Mouse (Mus musculus) neural tube, embryonic 14.5 days (tissue): ENCODE data around the gene Erc1. TPM values are rescaled to one million over a fixed set of nuclear protein-coding genes. Genes with fewer than 3 reads are reported as not detected.

ENCODE experiments used
- ATAC-seq: fragments of 200-750 bp; cut with Nextera tagmentation; 2 replicates; pipeline ENCODE4 v1.8.0; 2017; ENCODE audit warnings: low read depth, mild to moderate bottlenecking, moderate TSS enrichment, moderate library complexity
- H3K27ac ChIP-seq: fragments of 300-500 bp; sonication (generic); 2 replicates; pipeline ENCODE4 v1.5.1; 2014; ENCODE audit warnings: low read depth, mild to moderate bottlenecking, control low read depth, low read length, moderate library complexity, mixed read lengths
- H3K27me3 ChIP-seq: fragments of 300-500 bp; sonication (generic); 2 replicates; pipeline ENCODE4 v1.6.1; 2014; ENCODE audit warnings: low read length; ENCODE audit not compliant: control insufficient read depth, insufficient read depth
- H3K36me3 ChIP-seq: fragments of 300-500 bp; sonication (generic); 2 replicates; pipeline ENCODE4 v1.6.1; 2014; ENCODE audit warnings: low read length, mixed read lengths; ENCODE audit not compliant: control insufficient read depth, insufficient read depth
- H3K4me1 ChIP-seq: fragments of 300-500 bp; sonication (generic); 2 replicates; pipeline ENCODE4 v1.6.1; 2014; ENCODE audit warnings: low read length; ENCODE audit not compliant: control insufficient read depth, insufficient read depth
- H3K4me2 ChIP-seq: fragments of 300-500 bp; sonication (generic); 2 replicates; pipeline ENCODE4 v1.6.1; 2014; ENCODE audit warnings: mild to moderate bottlenecking, low read depth, low read length, control low read depth
- H3K4me3 ChIP-seq: fragments of 300-500 bp; sonication (generic); 2 replicates; pipeline ENCODE4 v1.5.1; 2014; ENCODE audit warnings: low read depth, low read length, control low read depth, mixed read lengths
- H3K9ac ChIP-seq: fragments of 300-500 bp; sonication (generic); replicated peaks from 2 replicates; pipeline ENCODE4 v1.6.1; 2014; ENCODE audit warnings: low read depth, mild to moderate bottlenecking, control low read depth, low read length, mixed read lengths
- H3K9me3 ChIP-seq: fragments of 300-500 bp; sonication (generic); 2 replicates; pipeline ENCODE4 v1.6.1; 2016; ENCODE audit warnings: low read length; ENCODE audit not compliant: control insufficient read depth
- WGBS: fragments of 180-500 bp; shearing (Covaris S2); extraction: QIAGEN DNeasy Blood & Tissue Kit; methylation state at CpG from one replicate; pipeline ENCODE4 v1.1.7; 2014; 5-methylcytosine and 5-hydroxymethylcytosine counted together
- polyA plus RNA-seq: library from polyadenylated mRNA; unstranded; fragments of >200 nt; fragmentation: Nextera tagmentation; extraction: Ambion mirVana; gene quantifications from 2 replicates; pipeline ENCODE4 v1.2.1, GENCODE M21; 2014

Erc1 gene
- polyA plus RNA-seq, 1 experiment from 2014 or later, result 66.1 TPM

DNA sequence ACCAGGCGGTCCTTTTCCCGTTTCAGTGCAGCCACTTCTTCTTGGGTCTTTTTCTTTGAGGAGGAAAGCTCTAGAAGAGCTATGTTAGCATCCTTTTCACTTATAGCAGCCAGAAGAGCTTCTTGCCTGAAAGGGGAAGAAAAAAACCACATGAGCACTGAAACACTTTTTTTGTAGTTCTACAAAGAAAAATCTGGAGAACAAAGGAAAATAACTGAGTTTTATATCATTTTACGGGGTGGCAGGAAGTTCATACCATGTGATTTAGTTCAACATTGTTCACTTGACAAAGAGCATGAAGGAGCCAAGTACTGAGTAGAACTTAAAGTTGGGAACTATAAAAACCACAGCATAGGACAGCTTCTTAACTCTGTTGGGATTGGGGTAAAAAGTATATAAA lies 217.3 kb downstream of the Erc1 start:
- no peaks in the 10 kb centered on the region for H3K4me1 ChIP-seq
- peaks cover 5% of the 10 kb centered on the region; the same call in 1 of the 2 replicates for H3K36me3 ChIP-seq
- no peaks in the 10 kb centered on the region for H3K27me3 ChIP-seq
- no peak overlapping the region for H3K4me2 ChIP-seq
- no peaks in the 10 kb centered on the region for H3K9me3 ChIP-seq
- no peak overlapping the region for H3K27ac ChIP-seq
- H3K4me3 ChIP-seq, result no peak overlapping the region
- ATAC-seq, result no peak
- no peak overlapping the region for H3K9ac ChIP-seq
- 86% methylated on average over 3 of the region's 3 CpGs for WGBS

DNA sequence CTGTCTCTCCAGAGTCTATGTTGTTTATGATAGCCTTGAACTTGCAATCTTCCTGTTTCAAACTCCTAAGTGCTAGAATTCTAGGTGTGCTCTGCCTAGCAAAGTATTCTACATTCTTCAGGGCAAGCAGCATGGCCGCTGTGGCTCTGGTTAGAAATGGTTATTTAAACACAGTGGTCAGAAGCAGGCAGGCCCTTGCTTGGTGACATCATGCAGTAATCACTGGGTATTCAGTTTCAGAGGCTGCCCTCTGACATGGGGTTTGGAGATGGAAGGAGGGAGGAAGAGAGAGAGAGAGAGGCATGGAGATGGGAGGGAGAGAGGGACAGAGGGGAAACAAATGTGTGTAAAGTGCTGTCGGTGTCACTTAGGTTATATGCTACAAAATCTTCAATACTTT lies 246.6 kb downstream of the Erc1 start:
- no peaks in the 10 kb centered on the region for H3K27me3 ChIP-seq
- H3K9ac ChIP-seq, result no peak overlapping the region
- H3K4me2 ChIP-seq, result no peak overlapping the region
- H3K27ac ChIP-seq, result no peak overlapping the region
- no peak overlapping the region for H3K4me3 ChIP-seq
- H3K36me3 ChIP-seq, result no peaks in the 10 kb centered on the region
- no peaks in the 10 kb centered on the region for H3K9me3 ChIP-seq
- ATAC-seq, result no peak
- no peaks in the 10 kb centered on the region for H3K4me1 ChIP-seq
- WGBS, result 85% methylated on average over 2 of the region's 2 CpGs

DNA sequence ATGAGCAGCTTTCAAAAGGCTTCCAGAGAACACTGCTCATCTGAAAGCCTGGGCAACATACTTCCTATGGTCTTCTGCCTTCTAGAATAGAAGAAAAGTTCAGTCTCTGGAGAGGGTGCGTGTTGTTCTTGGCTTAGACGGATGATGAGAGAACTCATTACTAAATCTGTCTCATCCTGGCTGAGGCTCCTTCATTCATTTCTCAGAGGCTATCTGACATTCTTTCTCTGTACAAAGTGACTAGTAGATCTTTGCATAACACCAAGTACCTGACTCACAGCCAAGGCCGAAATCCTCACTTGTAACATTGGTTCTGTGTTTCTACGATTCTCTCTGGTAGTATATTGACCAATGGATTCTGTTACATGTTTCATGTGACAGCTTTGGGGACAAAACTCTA lies 252.5 kb downstream of the Erc1 start:
- H3K4me2 ChIP-seq, result no peak overlapping the region
- H3K27ac ChIP-seq, result no peak overlapping the region
- no peak overlapping the region for H3K4me3 ChIP-seq
- H3K9me3 ChIP-seq, result no peaks in the 10 kb centered on the region
- no peaks in the 10 kb centered on the region for H3K4me1 ChIP-seq
- peaks cover 3% of the 10 kb centered on the region; the same call in 1 of the 2 replicates for H3K36me3 ChIP-seq
- H3K9ac ChIP-seq, result no peak overlapping the region
- ATAC-seq, result no peak
- no peaks in the 10 kb centered on the region for H3K27me3 ChIP-seq
- WGBS, result 95% methylated on average over 4 of the region's 4 CpGs

DNA sequence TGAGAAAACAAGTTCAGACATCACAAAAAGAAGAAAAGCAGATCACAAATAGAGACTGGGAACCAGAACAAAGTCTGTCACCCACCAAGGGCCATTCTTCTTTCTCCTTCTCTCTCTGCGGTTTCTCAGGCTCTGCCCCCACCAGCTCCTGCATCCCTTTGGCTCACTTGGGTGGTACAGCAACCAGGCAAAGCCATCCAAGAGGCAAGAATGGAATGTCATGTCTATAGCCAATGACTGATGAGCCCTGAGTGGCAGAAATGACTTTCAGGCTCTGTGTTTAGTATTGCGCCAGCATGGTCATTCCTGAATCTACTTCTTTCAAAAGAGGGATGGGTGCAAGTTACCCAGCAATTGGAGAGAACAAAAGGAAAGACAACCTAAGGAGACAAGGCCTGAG lies 257.1 kb downstream of the Erc1 start:
- Histone ChIP-seq H3K36me3 (peaks cover 3% of the 10 kb centered on the region; the same call in 1 of the 2 replicates), H3K4me1 (no peaks in the 10 kb centered on the region), H3K27ac (no peak overlapping the region), H3K9ac (no peak overlapping the region), H3K4me3 (no peak overlapping the region), H3K27me3 (no peaks in the 10 kb centered on the region), H3K4me2 (no peak overlapping the region), H3K9me3 (no peaks in the 10 kb centered on the region)
- WGBS, result 80% methylated on average over 2 of the region's 2 CpGs
- no peak for ATAC-seq

DNA sequence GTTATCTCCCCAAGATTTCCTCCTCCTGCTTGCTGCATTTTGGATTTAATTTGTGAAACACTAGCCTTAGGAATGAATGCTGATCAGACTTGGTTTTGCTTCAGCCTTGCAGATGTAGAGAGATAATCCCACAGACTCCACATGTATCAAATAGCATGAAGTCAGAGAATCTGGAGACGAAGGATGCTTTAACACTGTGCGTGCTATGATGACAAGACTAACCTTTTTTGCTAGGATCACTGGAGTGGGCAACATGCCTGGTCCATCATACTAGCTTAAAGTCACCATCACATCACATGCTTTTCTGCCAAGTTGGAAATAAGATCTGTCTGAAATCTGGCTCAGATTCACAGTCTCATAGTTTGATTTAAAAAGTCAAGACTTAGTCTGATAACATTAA lies 260.1 kb downstream of the Erc1 start:
- Histone ChIP-seq H3K4me3 (no peak overlapping the region), H3K27me3 (no peaks in the 10 kb centered on the region), H3K36me3 (peaks cover 3% of the 10 kb centered on the region; the same call in 1 of the 2 replicates), H3K4me1 (peaks cover 3% of the 10 kb centered on the region; the same call in 1 of the 2 replicates), H3K27ac (no peak overlapping the region), H3K9me3 (no peaks in the 10 kb centered on the region), H3K9ac (no peak overlapping the region), H3K4me2 (no peak overlapping the region)
- WGBS, result 94% methylated on average over 2 of the region's 2 CpGs
- no peak for ATAC-seq

DNA sequence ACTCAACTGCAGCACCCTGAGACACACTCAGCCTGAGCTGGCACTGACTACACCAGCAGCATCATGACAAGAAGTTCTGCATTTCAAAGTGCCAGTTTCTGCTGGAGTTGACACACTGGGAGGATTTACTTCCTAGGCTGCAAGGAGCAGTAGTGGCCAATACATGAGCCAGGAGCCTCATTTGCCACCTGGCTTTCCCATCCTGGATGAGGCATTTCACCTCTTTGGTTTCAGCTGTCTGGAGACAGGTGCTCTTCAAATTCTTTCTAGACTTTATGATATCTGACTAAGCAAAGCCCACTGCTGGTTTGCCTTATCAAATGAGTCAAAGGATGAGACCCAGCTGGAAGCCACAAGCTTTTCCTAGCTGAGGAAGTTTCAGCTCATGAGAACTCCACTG lies 260.5 kb downstream of the Erc1 start:
- Histone ChIP-seq H3K27ac (no peak overlapping the region), H3K4me1 (peaks cover 3% of the 10 kb centered on the region; the same call in 1 of the 2 replicates), H3K9me3 (no peaks in the 10 kb centered on the region), H3K36me3 (peaks cover 3% of the 10 kb centered on the region; the same call in 1 of the 2 replicates), H3K4me3 (no peak overlapping the region), H3K4me2 (no peak overlapping the region), H3K9ac (no peak overlapping the region), H3K27me3 (no peaks in the 10 kb centered on the region)
- no peak for ATAC-seq

DNA sequence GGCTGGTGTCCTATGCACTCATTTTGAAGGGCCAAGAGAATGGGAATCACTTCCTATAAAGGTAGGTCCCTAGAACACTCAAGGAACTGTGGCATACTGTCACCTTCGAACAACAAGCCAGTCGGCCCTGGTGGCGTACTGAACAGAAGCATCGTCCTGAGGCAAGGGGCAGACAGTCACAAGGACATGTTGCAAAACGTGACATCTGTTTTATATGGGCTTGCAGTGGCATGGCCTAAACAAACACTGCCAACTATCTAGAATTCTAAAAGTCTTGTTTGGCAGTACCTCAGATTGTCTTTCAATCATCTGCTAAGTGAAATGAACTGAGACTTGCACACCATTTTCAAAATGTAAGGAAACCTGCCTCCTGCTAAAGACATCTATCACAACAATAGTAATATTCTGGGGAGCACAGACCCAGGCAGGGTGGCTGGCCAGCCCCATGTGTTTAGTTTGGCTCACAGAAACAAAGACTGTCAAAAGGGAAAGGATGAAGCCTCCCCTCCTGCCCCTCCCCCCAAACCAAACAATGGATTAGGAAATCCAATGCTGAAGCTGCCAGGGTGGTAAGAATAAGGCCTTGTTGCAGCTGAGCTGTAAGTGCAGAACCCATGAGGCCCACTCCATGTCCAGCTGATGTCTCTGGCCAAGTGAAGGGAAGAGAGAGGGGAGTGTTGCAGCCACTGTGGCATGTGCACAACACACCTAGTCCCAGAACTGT lies 262.2 kb downstream of the Erc1 start:
- no peak overlapping the region for H3K27ac ChIP-seq
- H3K36me3 ChIP-seq, result peaks cover under 1% of the 10 kb centered on the region; the same call in 1 of the 2 replicates
- no peak overlapping the region for H3K9ac ChIP-seq
- no peak overlapping the region for H3K4me3 ChIP-seq
- H3K4me1 ChIP-seq, result peaks cover 3% of the 10 kb centered on the region; the same call in 1 of the 2 replicates
- no peak overlapping the region for H3K4me2 ChIP-seq
- no peak for ATAC-seq
- H3K9me3 ChIP-seq, result no peaks in the 10 kb centered on the region
- WGBS, result 69% methylated on average over 5 of the region's 5 CpGs
- no peaks in the 10 kb centered on the region for H3K27me3 ChIP-seq

DNA sequence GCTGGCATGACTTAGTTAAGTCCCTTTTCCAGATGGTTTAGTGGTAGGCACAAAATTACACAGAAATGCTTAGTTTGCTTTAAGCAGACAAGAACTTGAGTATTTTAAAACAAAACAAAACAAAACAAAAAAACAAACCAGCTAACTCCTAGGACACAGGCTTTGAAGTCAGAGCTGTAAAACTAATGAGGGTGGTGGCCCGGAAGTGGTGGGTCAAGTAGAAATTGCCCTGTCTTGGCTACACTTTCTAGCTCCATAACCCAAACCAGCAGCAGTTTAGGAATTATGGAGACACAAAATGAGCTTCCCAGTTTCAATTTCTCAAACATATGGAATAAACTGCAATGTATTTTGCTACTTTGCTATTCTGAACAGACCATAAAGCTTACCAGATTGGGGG lies 263.9 kb downstream of the Erc1 start:
- Histone ChIP-seq H3K9ac (no peak overlapping the region), H3K9me3 (no peaks in the 10 kb centered on the region), H3K4me3 (no peak overlapping the region), H3K27me3 (no peaks in the 10 kb centered on the region), H3K4me2 (no peak overlapping the region), H3K4me1 (peaks cover 3% of the 10 kb centered on the region; the same call in 1 of the 2 replicates), H3K36me3 (no peaks in the 10 kb centered on the region), H3K27ac (no peak overlapping the region)
- 19% methylated on average over 1 of the region's 1 CpGs for WGBS
- ATAC-seq, result no peak

DNA sequence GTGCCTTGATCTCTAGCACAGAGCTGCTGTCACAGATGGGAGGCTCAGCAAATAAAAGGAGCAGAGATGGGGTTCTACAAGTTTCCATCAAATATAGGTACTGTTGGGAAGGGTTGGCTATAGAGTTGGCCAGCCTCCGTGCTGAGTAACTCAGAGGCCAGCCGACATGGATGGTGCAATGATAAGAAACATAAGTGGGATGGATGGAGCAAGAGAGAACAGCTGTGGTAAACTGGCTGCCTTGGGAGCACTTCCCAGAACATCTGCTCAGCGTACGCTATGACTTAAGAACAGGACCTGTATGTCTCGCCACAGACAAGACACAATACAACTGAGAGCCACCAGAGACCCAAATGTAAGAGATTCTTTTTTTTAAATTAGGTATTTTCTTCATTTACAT lies 264.8 kb downstream of the Erc1 start:
- 84% methylated on average over 5 of the region's 5 CpGs for WGBS
- no peak overlapping the region for H3K4me3 ChIP-seq
- no peaks in the 10 kb centered on the region for H3K36me3 ChIP-seq
- no peak overlapping the region for H3K9ac ChIP-seq
- no peak overlapping the region for H3K4me2 ChIP-seq
- no peak for ATAC-seq
- no peaks in the 10 kb centered on the region for H3K9me3 ChIP-seq
- H3K27me3 ChIP-seq, result no peaks in the 10 kb centered on the region
- H3K27ac ChIP-seq, result no peak overlapping the region
- H3K4me1 ChIP-seq, result peaks cover 3% of the 10 kb centered on the region; the same call in 1 of the 2 replicates
